Mouse (Mus musculus) kidney, embryonic 15.5 days (tissue): ENCODE measurements around the gene Rtl8a. TPM values are rescaled to one million over a fixed set of nuclear protein-coding genes. Genes with fewer than 3 reads are reported as not detected.
"Not testable (repeated sequence)": the region's sequence is repeated elsewhere in the genome, so short reads cannot be mapped to it uniquely, and the experiment has no call there.

Experiments used
- ATAC-seq: fragments of 200-750 bp; cut with Nextera tagmentation; replicated peaks from 2 replicates; pipeline ENCODE4 v1.8.0; 2017; ENCODE audit warnings: moderate TSS enrichment; ENCODE audit not compliant: low FRiP score
- H3K27ac ChIP-seq: fragments of 300-500 bp; sonication (generic); 2 replicates; pipeline ENCODE4 v1.5.1; 2015; ENCODE audit warnings: mild to moderate bottlenecking, inconsistent platforms
- H3K27me3 ChIP-seq: fragments of 300-500 bp; sonication (generic); 2 replicates; pipeline ENCODE4 v1.6.1; 2015; ENCODE audit warnings: inconsistent platforms
- H3K36me3 ChIP-seq: fragments of 300-500 bp; sonication (generic); 2 replicates; pipeline ENCODE4 v1.6.1; 2015; ENCODE audit warnings: inconsistent platforms
- H3K4me1 ChIP-seq: fragments of 300-500 bp; sonication (generic); 2 replicates; pipeline ENCODE4 v1.6.1; 2015; ENCODE audit warnings: inconsistent platforms
- H3K4me2 ChIP-seq: fragments of 300-500 bp; sonication (generic); 2 replicates; pipeline ENCODE4 v1.6.1; 2015; ENCODE audit warnings: moderate library complexity, mild to moderate bottlenecking, inconsistent platforms
- H3K4me3 ChIP-seq: fragments of 300-500 bp; sonication (generic); replicated peaks from 2 replicates; pipeline ENCODE4 v1.5.1; 2015; ENCODE audit warnings: mild to moderate bottlenecking, inconsistent platforms
- H3K9ac ChIP-seq: fragments of 300-500 bp; sonication (generic); 2 replicates; pipeline ENCODE4 v1.6.1; 2015; ENCODE audit warnings: mild to moderate bottlenecking, inconsistent platforms
- H3K9me3 ChIP-seq: fragments of 300-500 bp; sonication (generic); replicated peaks from 2 replicates; pipeline ENCODE4 v1.6.1; 2016; ENCODE audit warnings: inconsistent platforms
- WGBS: fragments of 180-500 bp; shearing (Covaris S2); methylation state at CpG from one replicate; pipeline ENCODE4 v1.1.7; 2015; ENCODE audit warnings: mixed read lengths; 5-methylcytosine and 5-hydroxymethylcytosine counted together
- polyA plus RNA-seq: library from polyadenylated mRNA; unstranded; fragments of >200 nt; fragmentation: Nextera tagmentation; extraction: Ambion mirVana; gene quantifications from 2 replicates; pipeline ENCODE4 v1.2.1, GENCODE M21; 2015

Gene Rtl8a
- 69.1 and 76.4 TPM in 2 replicates for polyA plus RNA-seq

GRCm38 (mm10) chrX:53642980-53643961 is at the start of gene Rtl8a:
Gene Rtl8a (minus strand): TSS chrX:53643682.
- not testable (repeated sequence) for H3K27me3 ChIP-seq, H3K36me3 ChIP-seq, H3K9me3 ChIP-seq, H3K4me1 ChIP-seq, H3K9ac ChIP-seq
- ATAC-seq: peak; percentile 95
- Histone ChIP-seq H3K4me2 (peak within 1 kb of the TSS; percentile 51), H3K4me3 (peak within 1 kb of the TSS; percentile 38), H3K27ac (peak within 1 kb of the TSS; percentile 62; the same call in 1 of the 2 replicates)
- 15% methylated on average over 13 of the region's 50 CpGs for WGBS

- WGBS: 74% methylated on average over 2 of the region's 2 CpGs
- no peaks in the 10 kb centered on the region for H3K9me3 ChIP-seq
- no peak overlapping the region for H3K9ac ChIP-seq
- no peak for ATAC-seq
- H3K27ac ChIP-seq: no peak overlapping the region
- H3K27me3 ChIP-seq: no peaks in the 10 kb centered on the region
- no peaks in the 10 kb centered on the region for H3K4me1 ChIP-seq
- no peaks in the 10 kb centered on the region for H3K36me3 ChIP-seq
- no peak overlapping the region for H3K4me2 ChIP-seq
- H3K4me3 ChIP-seq: no peak overlapping the region
These were observed 49.7 kb upstream of the Rtl8a start for GRCm38 (mm10) chrX:53693141-53693540.

- Histone ChIP-seq H3K27me3 (no peaks in the 10 kb centered on the region), H3K9ac (no peak overlapping the region), H3K4me1 (no peaks in the 10 kb centered on the region), H3K4me3 (no peak overlapping the region), H3K4me2 (no peak overlapping the region), H3K27ac (no peak overlapping the region), H3K9me3 (no peaks in the 10 kb centered on the region), H3K36me3 (no peaks in the 10 kb centered on the region)
- peak; percentile 62; the same call in 1 of the 2 replicates for ATAC-seq
- WGBS: 36% methylated on average over 2 of the region's 2 CpGs
These were observed 48.6 kb upstream of the Rtl8a start for GRCm38 (mm10) chrX:53692065-53692464.

- not testable (repeated sequence) for H3K27me3 ChIP-seq, H3K4me3 ChIP-seq, H3K4me1 ChIP-seq, H3K9ac ChIP-seq, H3K36me3 ChIP-seq, H3K27ac ChIP-seq, H3K9me3 ChIP-seq, ATAC-seq, H3K4me2 ChIP-seq
- WGBS: 76% methylated on average over 2 of the region's 4 CpGs
These were observed 41.2 kb upstream of the Rtl8a start for GRCm38 (mm10) chrX:53684676-53685075.

- H3K4me3 ChIP-seq, H3K36me3 ChIP-seq, H3K4me1 ChIP-seq, H3K9ac ChIP-seq, H3K27me3 ChIP-seq, H3K9me3 ChIP-seq, H3K4me2 ChIP-seq, H3K27ac ChIP-seq: not testable (repeated sequence)
- 75% methylated on average over 1 of the region's 3 CpGs for WGBS
- ATAC-seq: peak; percentile 88
These were observed 39.2 kb upstream of the Rtl8a start for GRCm38 (mm10) chrX:53682650-53683049.

GRCm38 (mm10) chrX:53676943-53677342 is 33.5 kb upstream of the Rtl8a start:
- H3K4me2 ChIP-seq, H3K4me3 ChIP-seq, H3K27me3 ChIP-seq, ATAC-seq, H3K9ac ChIP-seq, H3K4me1 ChIP-seq, H3K27ac ChIP-seq, H3K36me3 ChIP-seq, H3K9me3 ChIP-seq: not testable (repeated sequence)
- 24% methylated on average over 2 of the region's 2 CpGs for WGBS

GRCm38 (mm10) chrX:53670696-53671095 is 27.2 kb upstream of the Rtl8a start:
- not testable (repeated sequence) for H3K27me3 ChIP-seq, H3K4me1 ChIP-seq, H3K9me3 ChIP-seq, H3K9ac ChIP-seq, H3K36me3 ChIP-seq
- H3K27ac ChIP-seq: peak overlapping the region; percentile 70; the same call in 1 of the 2 replicates
- peak overlapping the region; percentile 39 for H3K4me3 ChIP-seq
- 29% methylated on average over 4 of the region's 4 CpGs for WGBS
- peak; percentile 19; the same call in 1 of the 2 replicates for ATAC-seq
- peak overlapping the region; percentile 51 for H3K4me2 ChIP-seq

GRCm38 (mm10) chrX:53670294-53670693 is 26.8 kb upstream of the Rtl8a start, which contains the start of gene Rtl8b:
Gene Rtl8b (minus strand): TSS chrX:53670408.
- H3K9me3 ChIP-seq: no peaks in the 10 kb centered on the region
- H3K27ac ChIP-seq: peak within 1 kb of the TSS; percentile 70; the same call in 1 of the 2 replicates
- H3K4me1 ChIP-seq: no peaks in the 10 kb centered on the region
- peak within 1 kb of the TSS; percentile 51 for H3K4me2 ChIP-seq
- ATAC-seq: peak; percentile 94
- H3K4me3 ChIP-seq: peak within 1 kb of the TSS; percentile 39
- no peaks in the 10 kb centered on the region for H3K27me3 ChIP-seq
- 20% methylated on average over 11 of the region's 15 CpGs for WGBS
- H3K9ac ChIP-seq: no peak within 1 kb of the TSS
- no peaks in the 10 kb centered on the region for H3K36me3 ChIP-seq

- not testable (repeated sequence) for H3K27ac ChIP-seq, H3K4me1 ChIP-seq, H3K9ac ChIP-seq, H3K9me3 ChIP-seq, H3K36me3 ChIP-seq, H3K27me3 ChIP-seq
- Histone ChIP-seq H3K4me2 (peak overlapping the region; percentile 37), H3K4me3 (peak overlapping the region; percentile 39)
- no CpG with 5 or more reads among the region's 36 CpGs for WGBS
- ATAC-seq: peak; percentile 61
These were observed 26.2 kb upstream of the Rtl8a start for GRCm38 (mm10) chrX:53669557-53670270.

GRCm38 (mm10) chrX:53652917-53653316 is 9.4 kb upstream of the Rtl8a start:
- not testable (repeated sequence) for H3K4me1 ChIP-seq, H3K27ac ChIP-seq, H3K9ac ChIP-seq, H3K36me3 ChIP-seq, H3K27me3 ChIP-seq, H3K4me2 ChIP-seq, H3K9me3 ChIP-seq, H3K4me3 ChIP-seq, ATAC-seq
- WGBS: 58% methylated on average over 4 of the region's 4 CpGs

- no peak for ATAC-seq
- Histone ChIP-seq H3K27me3 (no peaks in the 10 kb centered on the region), H3K9me3 (no peaks in the 10 kb centered on the region), H3K9ac (no peak overlapping the region), H3K36me3 (no peaks in the 10 kb centered on the region), H3K4me3 (no peak overlapping the region), H3K27ac (no peak overlapping the region), H3K4me2 (no peak overlapping the region), H3K4me1 (no peaks in the 10 kb centered on the region)
- WGBS: 74% methylated on average over 6 of the region's 6 CpGs
These were observed 2.4 kb upstream of the Rtl8a start for GRCm38 (mm10) chrX:53645885-53646284.

GRCm38 (mm10) chrX:53642604-53642979 is 890 bp downstream of the Rtl8a start:
- Histone ChIP-seq H3K4me3 (peak overlapping the region; percentile 27), H3K4me2 (peak overlapping the region; percentile 41)
- not testable (repeated sequence) for H3K27ac ChIP-seq, ATAC-seq, H3K36me3 ChIP-seq, H3K4me1 ChIP-seq, H3K27me3 ChIP-seq, H3K9ac ChIP-seq, H3K9me3 ChIP-seq
- WGBS: 53% methylated on average over 4 of the region's 4 CpGs
